Mouse (Mus musculus) midbrain, postnatal 0 days (tissue): ENCODE results near the gene Akap12. TPM values are rescaled to one million over a fixed set of nuclear protein-coding genes. Genes with fewer than 3 reads are reported as not detected.

Experiments used
- ATAC-seq: fragments of 200-750 bp; cut with Nextera tagmentation; 2 replicates; pipeline ENCODE4 v1.8.0; 2017; ENCODE audit warnings: moderate number of reproducible peaks, mild to moderate bottlenecking, moderate TSS enrichment, moderate library complexity; ENCODE audit not compliant: low FRiP score
- DNase-seq: peaks from one replicate; pipeline ENCODE4 v3.0.0-alpha.2; 2015; ENCODE audit warnings: low spot score
- H3K27ac ChIP-seq: fragments of 300-500 bp; sonication (generic); 2 replicates; pipeline ENCODE4 v1.5.1; 2014; ENCODE audit warnings: low read depth, mild to moderate bottlenecking, low read length, mixed read lengths
- H3K27me3 ChIP-seq: fragments of 300-500 bp; sonication (generic); 2 replicates; pipeline ENCODE4 v1.6.1; 2014; ENCODE audit warnings: low read length, control low read depth, mixed read lengths; ENCODE audit not compliant: insufficient read depth
- H3K36me3 ChIP-seq: fragments of 300-500 bp; sonication (generic); 2 replicates; pipeline ENCODE4 v1.6.1; 2014; ENCODE audit warnings: low read length, control low read depth, mixed read lengths; ENCODE audit not compliant: insufficient read depth
- H3K4me1 ChIP-seq: fragments of 300-500 bp; sonication (generic); 2 replicates; pipeline ENCODE4 v1.6.1; 2014; ENCODE audit warnings: mild to moderate bottlenecking, control low read depth, antibody characterized with exemption, low read length, mixed read lengths; ENCODE audit not compliant: insufficient read depth
- H3K4me2 ChIP-seq: fragments of 300-500 bp; sonication (generic); 2 replicates; pipeline ENCODE4 v1.6.1; 2014; ENCODE audit warnings: low read depth, mild to moderate bottlenecking, low read length, mixed read lengths; ENCODE audit not compliant: poor library complexity, severe bottlenecking
- H3K4me3 ChIP-seq: fragments of 300-500 bp; sonication (generic); 2 replicates; pipeline ENCODE4 v1.5.1; 2014; ENCODE audit warnings: low read depth, mild to moderate bottlenecking, low read length, moderate library complexity
- H3K9ac ChIP-seq: fragments of 300-500 bp; sonication (generic); replicated peaks from 2 replicates; pipeline ENCODE4 v1.6.1; 2014; ENCODE audit warnings: mild to moderate bottlenecking, low read length, moderate library complexity, mixed read lengths; ENCODE audit not compliant: poor library complexity, severe bottlenecking
- H3K9me3 ChIP-seq: fragments of 300-500 bp; sonication (generic); 2 replicates; pipeline ENCODE4 v1.6.1; 2016; ENCODE audit warnings: low read length, control low read depth
- CTCF ChIP-seq: IDR thresholded peaks from 2 replicates; pipeline ENCODE4 v1.5.1; 2016; ENCODE audit warnings: antibody characterized with exemption, mild to moderate bottlenecking
- WGBS: fragments of 180-500 bp; shearing (Covaris S2); extraction: QIAGEN DNeasy Blood & Tissue Kit; methylation state at CpG from one replicate; pipeline ENCODE4 v1.1.7; 2014; 5-methylcytosine and 5-hydroxymethylcytosine counted together
- polyA plus RNA-seq: library from polyadenylated mRNA; unstranded; fragments of >200 nt; fragmentation: Nextera tagmentation; extraction: Ambion mirVana; gene quantifications from 2 replicates; pipeline ENCODE4 v1.2.1, GENCODE M21; 2015
- total RNA-seq: library from RNA; depleted of rRNA; stranded (reverse); fragments of >200 nt; gene quantifications from 2 replicates; pipeline ENCODE4 v1.2.3, GENCODE M21; 2014

Akap12 gene
- total and polyA plus RNA-seq, 2 experiments from 2014 or later = 36.8 to 49.6 TPM

DNA sequence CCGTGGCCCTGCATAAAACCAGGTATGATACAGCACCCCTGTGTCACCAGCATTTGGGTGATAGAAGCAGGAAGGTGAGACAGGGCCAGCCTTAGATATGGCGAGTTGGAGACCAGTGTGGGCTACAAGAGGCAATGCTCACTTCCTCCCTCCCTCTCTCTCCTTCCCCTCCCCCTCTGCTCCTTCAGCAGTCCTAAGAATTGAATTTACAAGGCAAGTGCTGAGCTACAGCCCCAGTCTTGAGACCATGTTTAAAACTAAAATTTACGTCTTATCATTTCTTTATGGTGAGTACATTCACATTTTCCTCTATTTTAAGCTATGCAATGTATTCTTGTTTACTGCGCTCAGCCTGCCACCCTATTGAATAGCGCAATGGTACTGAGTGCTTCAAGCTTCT lies 5.3 kb upstream of the Akap12 start:
- Histone ChIP-seq H3K9ac (no peak overlapping the region), H3K4me1 (peaks cover 3% of the 10 kb centered on the region; the same call in 1 of the 2 replicates), H3K4me3 (no peak overlapping the region), H3K27me3 (no peaks in the 10 kb centered on the region), H3K36me3 (no peaks in the 10 kb centered on the region), H3K27ac (no peak overlapping the region), H3K4me2 (no peak overlapping the region), H3K9me3 (no peaks in the 10 kb centered on the region)
- no peak for TF ChIP-seq CTCF
- no peak for ATAC-seq
- WGBS = 80% methylated on average over 5 of the region's 5 CpGs
- no peak for DNase-seq

DNA sequence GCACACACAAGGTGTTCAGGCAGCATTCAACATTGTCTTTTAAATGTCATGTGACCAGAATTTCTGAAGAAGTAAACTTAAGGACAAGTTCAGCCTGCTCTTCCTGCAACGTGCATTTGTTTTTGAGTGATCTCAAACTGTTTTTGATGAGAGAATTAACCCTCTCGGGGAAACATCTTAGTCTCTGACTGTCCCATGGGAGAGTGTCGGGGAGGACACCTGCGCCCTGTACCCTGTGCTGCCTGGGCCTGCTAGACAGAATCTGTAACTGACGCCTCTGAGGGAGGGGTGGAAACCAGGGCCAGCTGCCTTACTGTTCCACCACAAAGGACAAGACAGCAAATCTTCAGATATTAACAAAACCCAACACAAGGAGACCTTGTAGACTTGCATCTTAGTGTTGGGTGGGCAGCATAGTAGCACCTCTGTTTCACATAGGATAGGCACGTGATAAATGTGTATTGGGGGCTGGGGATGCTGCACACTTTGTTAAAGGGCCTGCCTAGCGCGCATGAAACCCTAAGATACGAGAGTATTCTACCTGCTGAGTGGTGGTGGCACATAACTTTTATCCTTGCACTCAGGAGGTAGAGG lies 4.7 kb upstream of the Akap12 start:
- H3K9ac ChIP-seq = no peak overlapping the region

DNA sequence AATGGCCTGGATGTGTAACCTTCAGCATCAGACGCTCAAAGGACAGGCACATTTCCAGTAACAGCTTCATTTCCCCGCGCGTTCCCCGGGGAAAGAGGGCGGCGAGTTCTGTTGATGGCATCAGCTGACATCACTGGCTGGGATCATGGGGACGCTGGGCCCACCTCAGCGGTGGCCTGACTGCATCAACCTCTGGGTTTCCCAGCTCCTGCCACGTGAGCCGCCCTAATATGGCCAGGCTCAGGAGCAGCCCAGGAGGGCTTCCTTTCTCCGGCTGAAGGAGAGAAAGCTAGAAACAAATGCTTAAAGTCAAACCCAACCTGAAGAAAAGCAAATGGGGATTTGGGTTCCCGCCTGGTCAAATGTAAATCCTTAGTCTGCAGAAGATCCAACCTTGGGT lies 539 bp upstream of the Akap12 start:
- ATAC-seq = peak; percentile 85
- Histone ChIP-seq H3K9ac (peak overlapping the region; percentile 70), H3K4me2 (peak overlapping the region; percentile 82), H3K4me3 (peak overlapping the region; percentile 81), H3K4me1 (peaks cover 9% of the 10 kb centered on the region; the same call in 1 of the 2 replicates), H3K27me3 (no peaks in the 10 kb centered on the region), H3K36me3 (no peaks in the 10 kb centered on the region), H3K27ac (peak overlapping the region; percentile 73; the same call in 1 of the 2 replicates), H3K9me3 (no peaks in the 10 kb centered on the region)
- DNase-seq = peak; percentile 78
- no peak for TF ChIP-seq CTCF
- 1% methylated on average over 13 of the region's 13 CpGs for WGBS

More for the DNA sequence above, 4.7 kb upstream of the Akap12 start:
- ATAC-seq = no peak
- Histone ChIP-seq H3K4me3 (no peak overlapping the region), H3K4me2 (no peak overlapping the region), H3K9me3 (no peaks in the 10 kb centered on the region), H3K27me3 (no peaks in the 10 kb centered on the region), H3K36me3 (no peaks in the 10 kb centered on the region), H3K4me1 (peaks cover 3% of the 10 kb centered on the region; the same call in 1 of the 2 replicates), H3K27ac (no peak overlapping the region)
- 79% methylated on average over 9 of the region's 9 CpGs for WGBS
- DNase-seq = no peak
- no peak for TF ChIP-seq CTCF

DNA sequence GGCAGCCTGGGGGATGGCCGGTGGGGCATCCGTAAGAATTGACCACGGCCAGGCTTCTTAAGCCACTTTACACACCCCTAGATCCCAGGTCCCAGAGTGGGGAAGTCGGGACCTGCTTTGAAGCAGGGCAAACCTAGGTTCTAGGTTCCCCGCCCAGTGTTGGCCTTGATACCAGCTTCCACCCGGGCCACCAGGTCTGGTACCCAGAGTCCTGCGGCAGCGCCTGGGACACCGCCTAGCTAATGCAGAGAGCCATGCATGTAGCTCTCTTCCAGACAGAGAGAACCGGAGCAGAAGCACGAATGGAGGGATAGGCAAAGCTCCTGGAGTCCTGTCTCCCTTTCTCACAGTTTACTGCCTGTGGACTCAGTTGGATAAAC lies 741 bp downstream of the Akap12 start:
- Histone ChIP-seq H3K4me1 (peaks cover 9% of the 10 kb centered on the region; the same call in 1 of the 2 replicates), H3K4me2 (peak overlapping the region; percentile 82), H3K36me3 (no peaks in the 10 kb centered on the region), H3K9ac (peak overlapping the region; percentile 70), H3K9me3 (no peaks in the 10 kb centered on the region), H3K4me3 (peak overlapping the region; percentile 81), H3K27me3 (no peaks in the 10 kb centered on the region), H3K27ac (0 out of 2 replicates have a peak overlapping the region, but pooled peaks have one; percentile 73)
- under 1% methylated on average over 11 of the region's 11 CpGs for WGBS
- ATAC-seq = peak; percentile 53
- TF ChIP-seq CTCF = peak; percentile 31
- DNase-seq = peak; percentile 52

DNA sequence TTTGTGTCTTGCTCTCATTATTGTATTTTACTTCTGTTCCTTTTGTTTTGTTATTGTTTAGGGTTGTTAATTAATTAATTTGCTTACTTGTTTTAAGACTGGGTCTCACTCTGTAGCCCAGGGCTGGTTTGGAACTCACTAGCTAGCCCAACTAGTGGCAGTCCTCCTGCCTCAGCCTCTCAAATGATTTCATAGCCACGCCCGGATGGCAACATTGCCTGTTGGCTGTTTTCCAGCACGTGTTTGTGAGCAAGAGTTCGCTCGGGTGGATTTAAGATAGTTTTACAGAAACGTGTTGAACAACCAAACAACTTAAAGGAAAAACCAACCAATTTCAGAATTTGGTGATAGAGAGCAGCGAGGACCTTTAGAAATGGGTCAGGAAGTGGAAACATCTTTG lies 1.3 kb downstream of the Akap12 start:
- Histone ChIP-seq H3K27me3 (no peaks in the 10 kb centered on the region), H3K27ac (no peak overlapping the region), H3K9ac (peak overlapping the region; percentile 70; the same call in 1 of the 2 replicates), H3K4me3 (peak overlapping the region; percentile 81), H3K4me2 (peak overlapping the region; percentile 82), H3K4me1 (peaks cover 9% of the 10 kb centered on the region; the same call in 1 of the 2 replicates), H3K36me3 (no peaks in the 10 kb centered on the region), H3K9me3 (no peaks in the 10 kb centered on the region)
- TF ChIP-seq CTCF = no peak
- ATAC-seq (no peak), DNase-seq (peak; percentile 13)
- 76% methylated on average over 7 of the region's 7 CpGs for WGBS

DNA sequence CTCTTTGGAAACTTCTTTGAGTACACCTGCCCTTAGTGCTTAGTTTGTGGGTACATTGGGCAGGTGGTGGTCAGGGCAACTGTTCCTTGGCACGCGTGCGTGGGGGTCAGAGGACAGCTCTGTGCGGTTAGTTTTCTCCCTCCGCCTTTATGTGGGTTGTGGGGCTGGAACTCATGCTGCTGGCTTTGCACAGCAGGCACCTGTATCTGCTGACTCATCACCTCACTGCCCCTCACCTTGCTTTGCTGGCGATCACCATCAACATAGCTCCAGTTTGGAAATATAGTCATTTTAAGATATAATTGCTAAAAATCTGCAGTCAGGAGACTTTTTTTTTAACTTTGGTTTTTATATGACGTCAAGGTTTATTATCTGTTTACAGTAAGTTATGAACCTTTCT lies 2.0 kb downstream of the Akap12 start:
- Histone ChIP-seq H3K36me3 (no peaks in the 10 kb centered on the region), H3K4me2 (peak overlapping the region; percentile 82; the same call in 1 of the 2 replicates), H3K4me1 (peaks cover 9% of the 10 kb centered on the region; the same call in 1 of the 2 replicates), H3K27me3 (no peaks in the 10 kb centered on the region), H3K27ac (no peak overlapping the region), H3K9ac (no peak overlapping the region), H3K4me3 (no peak overlapping the region), H3K9me3 (no peaks in the 10 kb centered on the region)
- 96% methylated on average over 7 of the region's 7 CpGs for WGBS
- no peak for ATAC-seq
- no peak for DNase-seq
- no peak for TF ChIP-seq CTCF
